In genomic region chr1:18968935-18969334, GRCm38 (mm10) we compare ENCODE assay signal across 23 mouse cellular contexts.
"Had no signal": no experiment of that assay in that cellular context is flagged by ENCODE, and none has a peak within 500 bp of the region (broad histone marks: within the 10 kb centered on the region; RNA-seq: fewer than 3 reads in every experiment).

No protein-coding gene starts in this region.

- H3K27ac ChIP-seq: gastrocnemius, adult 2 months; heart, adult 2 months; hindbrain, embryonic 10.5 days; hindbrain, embryonic 12.5 days; hindbrain, embryonic 14.5 days; intestine, embryonic 15.5 days; layer of hippocampus, adult 2 months; left cerebral cortex, adult 2 months; limb, embryonic 10.5 days; limb, embryonic 12.5 days had no signal

- H3K9me3 ChIP-seq: hindbrain, embryonic 10.5 days; hindbrain, embryonic 12.5 days; intestine, embryonic 15.5 days; limb, embryonic 10.5 days; limb, embryonic 12.5 days had no signal

- H3K9ac ChIP-seq: hindbrain, embryonic 12.5 days; hindbrain, embryonic 14.5 days; intestine, embryonic 15.5 days; limb, embryonic 12.5 days had no signal

- H3K4me1 ChIP-seq: hindbrain, embryonic 10.5 days; hindbrain, embryonic 12.5 days; intestine, embryonic 15.5 days; limb, embryonic 10.5 days; limb, embryonic 12.5 days had no signal

- H3K4me2 ChIP-seq: heart, embryonic 11.5 days; hindbrain, embryonic 12.5 days; hindbrain, embryonic 14.5 days; intestine, embryonic 15.5 days; limb, embryonic 12.5 days had no signal

- DNase-seq: gastrocnemius, adult 2 months; gastrocnemius, postnatal 10 days; gastrocnemius, postnatal 25 days; heart, adult 2 months; heart, postnatal 10 days; heart, postnatal 4 days; kidney, adult 18-20 months; kidney, adult 8-10 months; kidney, postnatal 10 days; kidney, postnatal 4 days; liver had no signal

- H3K4me3 ChIP-seq: gastrocnemius, adult 2 months; heart, adult 2 months; hindbrain, embryonic 10.5 days; hindbrain, embryonic 12.5 days; intestine, embryonic 15.5 days; layer of hippocampus, adult 2 months; left cerebral cortex, adult 2 months; limb, embryonic 10.5 days; limb, embryonic 12.5 days had no signal

- ATAC-seq: hindbrain, embryonic 16.5 days; inflammation-experienced regulatory T-cells, adult 6 months; intestine, embryonic 15.5 days; intestine, postnatal 0 days had no signal

- H3K36me3 ChIP-seq: hindbrain, embryonic 10.5 days; hindbrain, embryonic 12.5 days; intestine, embryonic 15.5 days; limb, embryonic 10.5 days; limb, embryonic 12.5 days had no signal

- H3K27me3 ChIP-seq: hindbrain, embryonic 12.5 days; intestine, embryonic 15.5 days; limb, embryonic 12.5 days had no signal
